Mouse (Mus musculus) kidney, adult 8-10 months (tissue): Measurements from ENCODE around the gene Pramef17.
A peak's percentile ranks its signal among the peaks of the same experiment; 100 is the strongest.
"Not testable (repeated sequence)": the region's sequence is repeated elsewhere in the genome, so short reads cannot be mapped to it uniquely, and the experiment has no call there.

ENCODE experiments used
- DNase-seq, 2 experiments: peaks; one replicate each; pipeline ENCODE4 v3.0.0; 2022

The Pramef17 gene

GRCm38 (mm10) chr4:143994269-143994668, at the start of gene Pramef17:
Pramef17 (minus strand) TSS chr4:143994369.
- DNase-seq = not testable (repeated sequence)

- DNase-seq = peak; percentile 45 to 49
Measured at GRCm38 (mm10) chr4:143988126-143988525, 6.0 kb downstream of the Pramef17 start.

GRCm38 (mm10) chr4:143987475-143987941, 6.7 kb downstream of the Pramef17 start:
- DNase-seq = peak; percentile 47 to 63

- DNase-seq = peak; percentile 37
Measured at GRCm38 (mm10) chr4:143985733-143986132, 8.4 kb downstream of the Pramef17 start.

GRCm38 (mm10) chr4:143985165-143985564, 9.0 kb downstream of the Pramef17 start:
- DNase-seq = peak in 1 of 2 experiments; percentile 13

GRCm38 (mm10) chr4:143983446-143983845, 10.7 kb downstream of the Pramef17 start:
- not testable (repeated sequence) for DNase-seq

DNA sequence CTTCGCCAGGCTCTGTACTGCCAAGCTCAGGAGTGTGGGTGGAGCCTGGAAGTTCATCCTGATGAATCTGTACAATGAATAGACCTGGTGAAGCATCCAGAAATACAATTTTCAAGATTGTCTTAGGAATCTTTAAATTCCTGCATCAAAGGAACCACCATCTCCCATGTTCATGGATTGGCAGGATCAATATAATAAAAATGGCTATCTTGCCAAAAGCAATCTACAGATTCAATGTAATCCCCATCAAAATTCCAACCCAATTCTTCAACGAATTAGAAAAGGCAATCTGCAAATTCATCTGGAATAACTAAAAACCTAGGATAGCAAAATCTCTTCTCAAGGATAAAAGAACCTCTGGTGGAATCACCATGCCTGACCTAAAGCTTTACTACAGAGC, 27.3 kb downstream of the Pramef17 start, which contains the start of gene Gm13101:
Gene Gm13101, minus strand, starts transcription at position 101 of the 400 bp plus-strand sequence.
- not testable (repeated sequence) for DNase-seq

- not testable (repeated sequence) for DNase-seq
Measured at GRCm38 (mm10) chr4:143950916-143951315, 43.3 kb downstream of the Pramef17 start, which contains the start of gene Pramef25. Pramef25 (minus strand) TSS chr4:143951016.
